Mouse (Mus musculus): ENCODE measurements around the gene Man2a1.

The Man2a1 gene

DNA sequence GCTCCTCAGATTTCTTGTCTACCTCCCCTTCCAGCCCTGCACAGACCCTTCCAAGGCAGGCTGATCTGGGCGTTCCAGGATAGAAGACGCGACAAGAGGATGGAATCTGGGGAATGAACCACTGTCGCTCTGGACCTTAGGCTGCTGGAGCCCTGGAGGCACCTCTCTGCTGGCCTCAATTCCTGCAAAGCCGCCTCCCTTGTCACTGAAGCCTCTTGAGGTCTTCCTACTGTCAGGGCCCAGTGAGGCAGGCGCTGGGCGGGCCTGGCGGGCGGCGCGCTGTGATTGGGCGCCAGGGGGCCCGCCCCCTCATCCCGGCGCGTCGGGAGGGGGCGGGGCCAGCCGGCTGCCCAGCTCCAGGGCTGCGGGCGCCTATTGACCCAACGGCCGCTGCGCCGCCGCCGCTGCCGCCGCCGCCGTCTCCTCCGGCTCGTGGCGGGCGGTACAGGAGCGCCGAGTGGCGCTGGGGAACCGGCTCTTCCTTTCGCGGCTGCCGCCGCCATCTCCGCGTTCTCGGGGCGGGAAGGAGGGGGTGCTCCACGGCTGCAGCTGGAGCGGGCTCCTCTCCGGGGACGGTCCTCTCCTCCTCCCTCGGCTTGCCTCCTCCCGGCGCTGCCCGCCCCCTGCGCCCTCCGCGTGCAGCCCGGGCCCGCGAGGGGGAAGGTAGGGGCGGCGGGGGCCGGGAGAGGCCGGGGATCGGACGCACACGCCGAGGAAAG is at the start of gene Man2a1:
Gene Man2a1, plus strand, starts transcription at position 365 of the 719 bp plus-strand sequence.
- peak; percentile 95 for DNase-seq

DNA sequence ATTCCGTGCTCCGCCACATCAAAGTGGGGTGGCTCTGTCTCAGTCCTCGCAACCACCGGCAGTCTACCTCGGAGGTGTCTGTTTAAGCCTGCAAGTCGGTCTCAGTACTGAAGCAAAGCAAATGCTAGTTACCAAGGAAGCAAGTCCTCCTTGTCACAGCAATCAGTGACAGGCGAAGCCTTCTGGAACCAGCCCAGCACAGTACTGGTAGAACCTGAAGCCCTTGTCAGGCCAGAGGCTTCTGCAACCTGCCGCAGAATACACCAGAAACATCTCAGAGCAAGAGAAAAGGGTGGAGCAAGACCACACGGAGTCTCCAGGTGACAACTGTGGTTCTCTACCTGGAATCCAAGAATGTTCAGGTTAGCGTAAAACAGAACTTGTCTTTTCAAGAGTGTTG is 47.2 kb upstream of the Man2a1 start:
- DNase-seq: no peak

DNA sequence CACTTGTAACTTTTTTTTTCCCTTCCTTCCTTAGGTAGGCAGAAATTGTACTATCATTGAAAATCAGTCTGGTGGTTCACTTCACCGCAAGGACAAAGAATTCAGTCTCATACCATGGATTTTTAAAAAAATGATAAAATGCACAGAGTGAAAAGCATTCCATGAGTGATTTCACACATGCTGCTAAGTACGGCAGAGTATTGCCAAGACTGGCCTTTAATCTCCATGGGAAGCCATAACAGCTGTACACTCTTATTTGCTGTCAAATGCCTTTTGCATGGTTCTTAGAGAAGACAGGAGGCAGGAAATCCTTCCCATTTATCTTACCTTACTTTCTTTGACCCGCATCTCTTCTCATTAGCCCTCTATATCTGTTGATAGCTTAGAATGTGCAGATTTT is 45.6 kb upstream of the Man2a1 start:
- DNase-seq: no peak

DNA sequence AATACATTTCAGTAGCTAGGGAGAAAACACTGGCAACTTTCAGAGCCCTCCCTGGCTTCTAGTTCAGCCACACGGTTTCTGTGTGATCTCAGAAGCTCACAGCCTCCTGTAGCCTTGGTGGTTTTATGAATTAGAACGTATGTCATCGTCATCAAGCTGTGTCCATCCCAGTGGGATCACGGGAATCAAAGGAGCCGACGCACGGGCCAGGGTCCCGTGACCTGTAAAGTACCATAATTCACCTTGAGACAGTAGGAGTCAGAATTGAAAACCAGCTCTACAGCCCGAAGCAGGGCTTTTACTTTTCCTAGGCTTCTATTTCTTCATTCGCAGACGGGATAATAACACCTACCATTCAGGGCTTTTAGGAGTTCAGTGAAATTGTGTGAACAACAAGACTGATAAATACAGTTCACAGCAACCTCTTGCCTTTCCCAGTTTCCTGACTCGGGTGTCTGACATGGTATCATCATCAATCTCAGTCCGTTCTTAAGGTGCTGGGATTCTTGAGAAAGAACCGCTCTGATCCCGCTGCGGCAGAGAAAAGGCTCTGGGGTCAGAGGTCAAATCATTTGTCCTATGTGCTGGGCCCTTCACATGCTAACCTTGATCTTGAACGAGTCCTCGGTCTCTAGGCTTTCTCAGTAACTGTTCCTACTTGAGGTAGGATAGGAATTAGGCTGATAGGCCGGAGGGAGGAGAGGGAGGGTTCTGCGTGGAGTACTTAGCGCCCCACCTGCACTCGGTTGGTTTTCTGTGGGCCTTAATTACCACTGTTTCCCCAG is 43.7 kb upstream of the Man2a1 start:
- no peak for DNase-seq

DNA sequence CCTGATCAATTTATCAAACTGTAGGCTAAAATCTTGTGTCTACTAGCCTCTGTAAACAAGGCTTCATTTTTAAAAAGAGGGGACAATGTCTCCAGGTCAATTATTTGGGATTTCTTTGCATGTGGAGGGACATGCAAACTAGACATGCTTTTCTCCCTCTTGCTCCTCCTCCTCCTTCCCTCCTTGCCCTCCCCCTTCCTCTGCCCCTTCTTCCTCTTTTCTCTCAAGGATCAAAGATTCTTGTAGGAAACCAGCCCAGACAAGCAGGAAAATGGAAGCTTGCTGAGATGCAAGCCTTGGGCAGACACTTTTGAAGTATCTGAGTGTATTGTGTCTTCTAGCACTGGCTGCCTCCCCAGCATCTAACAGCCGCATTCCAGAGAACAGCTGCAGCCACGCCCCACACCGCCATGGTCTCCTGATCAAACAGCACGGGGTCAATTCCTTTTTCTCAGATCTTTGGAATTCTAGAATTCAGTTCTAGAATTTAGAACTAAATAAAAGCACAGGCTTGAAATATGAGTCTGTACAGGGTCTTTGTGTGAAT is 41.5 kb upstream of the Man2a1 start:
- DNase-seq: peak; percentile 69

DNA sequence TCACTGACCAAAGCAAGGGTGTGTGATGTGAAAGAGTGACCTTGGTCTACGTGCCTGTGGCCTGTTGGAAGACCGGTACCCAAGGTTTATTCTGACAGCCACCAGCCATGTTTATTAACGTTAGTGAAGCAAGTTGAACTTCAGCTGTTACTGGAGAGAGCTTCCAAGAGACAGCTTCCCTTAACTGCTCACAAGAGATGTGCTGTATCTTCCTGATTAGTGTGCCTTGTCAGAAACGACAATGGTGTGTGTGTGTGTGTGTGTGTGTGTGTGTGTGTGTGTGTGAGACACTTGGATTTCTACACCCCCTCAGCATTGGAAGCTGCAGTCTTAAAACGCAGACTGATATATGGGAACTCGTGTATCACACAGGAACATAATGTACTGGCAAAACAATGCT is 34.1 kb upstream of the Man2a1 start:
- DNase-seq: no peak

DNA sequence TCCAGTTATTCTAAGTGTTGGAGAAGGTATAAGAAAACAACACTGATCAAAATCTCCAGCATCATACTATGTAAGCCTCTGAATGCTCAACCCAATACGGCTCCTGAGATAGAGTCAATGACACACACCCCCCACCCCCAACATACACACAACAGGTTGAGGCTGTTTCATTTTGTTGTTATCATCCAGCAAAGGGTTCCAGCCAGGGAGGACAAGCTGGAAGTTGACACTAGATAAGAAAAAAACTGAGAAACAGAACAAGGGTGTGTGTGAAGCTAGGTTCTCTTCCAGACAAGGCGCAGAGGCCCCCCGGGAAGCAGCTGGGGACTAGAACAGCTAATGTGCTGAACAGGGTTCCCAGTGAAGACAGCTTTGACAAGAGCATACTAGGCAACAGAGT is 33.0 kb upstream of the Man2a1 start:
- DNase-seq: no peak

DNA sequence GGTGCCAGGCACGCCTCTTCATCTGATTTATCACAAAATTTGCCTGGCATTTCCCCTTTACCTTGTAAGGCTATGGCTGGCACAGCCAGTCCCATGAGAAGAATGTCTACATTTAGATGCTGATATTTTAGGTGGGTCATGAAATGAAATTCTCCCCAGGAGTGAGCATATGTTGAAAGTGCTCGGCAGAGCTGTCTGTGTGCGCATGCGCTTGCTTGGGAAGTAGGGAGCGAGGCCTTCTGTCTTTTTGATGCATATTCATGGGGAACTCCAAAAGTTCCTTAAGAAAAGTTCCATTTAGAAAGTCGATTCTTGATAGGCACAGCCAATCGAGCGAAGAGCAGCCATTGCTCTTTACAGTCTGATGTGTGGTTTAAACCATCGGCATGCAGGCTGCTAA is 26.6 kb upstream of the Man2a1 start:
- no peak for DNase-seq

DNA sequence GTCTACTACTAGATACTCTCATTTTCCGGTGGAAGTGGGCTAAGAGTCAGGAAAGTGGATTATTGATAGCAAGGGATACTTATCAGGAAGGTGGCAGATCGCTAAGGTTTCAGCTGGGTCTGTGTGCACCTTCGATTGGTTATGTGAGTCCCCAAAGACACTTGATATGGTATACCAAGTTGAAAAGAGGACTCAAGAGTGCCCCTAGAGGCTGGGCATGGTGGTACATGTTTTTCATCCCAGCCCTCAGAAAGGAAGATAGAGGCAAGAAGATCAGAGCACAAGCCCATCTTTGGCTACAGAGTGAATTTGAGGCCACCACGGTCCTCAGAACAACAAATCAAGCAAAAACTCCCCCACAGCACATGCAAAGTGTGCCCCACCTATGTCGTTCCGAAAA is 25.3 kb upstream of the Man2a1 start:
- DNase-seq: no peak

DNA sequence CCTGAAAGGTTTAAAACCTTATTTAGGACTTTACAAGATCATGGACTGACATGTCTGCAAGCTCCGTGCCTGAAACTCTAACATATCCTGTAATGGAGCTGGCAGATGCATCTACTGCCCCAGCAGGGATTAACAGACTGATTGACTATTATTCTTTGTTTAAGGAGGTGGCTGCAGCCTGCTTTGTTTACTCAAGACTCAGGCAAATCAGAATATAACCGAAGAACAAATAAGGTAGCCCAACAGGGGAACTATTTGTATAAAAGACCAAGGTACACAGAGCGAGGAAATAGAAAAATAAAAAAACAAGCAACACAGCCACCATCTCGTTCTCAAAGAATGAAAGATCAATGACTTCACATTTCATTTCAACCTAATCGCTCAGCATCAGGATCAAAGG is 23.1 kb upstream of the Man2a1 start:
- DNase-seq: no peak

DNA sequence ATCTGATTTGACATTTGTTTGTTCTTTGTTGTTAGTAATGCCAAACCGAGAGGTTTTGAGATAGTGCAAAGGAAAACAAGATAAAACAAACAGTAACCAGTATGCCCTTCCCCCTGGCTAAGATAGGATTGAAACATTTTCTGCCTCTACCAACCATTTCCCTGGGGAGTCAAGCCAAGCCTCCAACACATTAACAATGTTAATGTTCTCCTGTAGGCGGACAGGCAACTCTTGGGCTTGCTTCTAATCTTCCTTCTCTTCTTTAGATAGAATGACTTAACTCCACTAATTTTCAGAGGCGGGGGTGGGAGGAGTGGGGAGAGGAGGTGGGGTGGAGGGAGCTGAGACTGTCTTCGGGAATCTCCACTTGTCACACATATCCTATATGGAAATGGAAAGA is 22.2 kb upstream of the Man2a1 start:
- DNase-seq: peak; percentile 35

DNA sequence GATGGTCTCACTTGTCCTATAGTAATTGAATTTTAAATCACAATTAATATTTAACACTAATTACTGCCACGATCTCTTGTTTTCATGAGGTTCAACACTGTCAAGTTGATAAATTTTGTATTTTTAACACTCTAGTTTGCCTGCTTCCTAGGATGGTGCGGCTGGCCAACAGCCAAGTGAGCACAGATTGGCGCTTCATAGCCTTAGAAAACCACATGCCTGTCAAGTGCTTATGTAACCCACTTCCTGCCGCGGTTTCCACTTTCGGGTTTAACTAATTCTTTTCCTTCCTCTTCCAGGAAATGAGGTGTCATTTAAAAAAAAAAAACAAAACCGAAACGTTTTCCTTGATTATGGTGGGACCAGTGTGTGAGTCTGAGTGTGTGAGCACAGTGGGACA is 20.8 kb upstream of the Man2a1 start:
- DNase-seq: no peak

DNA sequence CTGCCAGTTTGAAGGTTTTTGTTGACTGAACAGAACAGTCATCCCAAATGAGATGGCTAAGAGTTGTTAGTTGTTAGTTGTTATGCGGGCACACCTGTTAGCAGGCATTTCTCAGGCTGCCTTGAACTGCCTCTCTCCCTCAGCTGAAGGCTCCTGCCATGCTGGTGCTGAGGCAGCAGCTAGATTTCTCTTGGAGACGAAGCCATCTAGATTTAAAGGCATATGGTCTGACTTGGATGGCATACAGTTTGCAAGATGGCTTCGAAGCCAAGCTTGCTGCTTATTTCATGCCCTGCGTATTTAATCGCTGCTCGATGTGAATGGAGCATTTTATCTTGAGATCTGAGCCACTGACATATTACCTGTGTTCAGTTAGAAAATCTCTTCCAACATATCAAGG is 19.4 kb upstream of the Man2a1 start:
- DNase-seq: no peak

DNA sequence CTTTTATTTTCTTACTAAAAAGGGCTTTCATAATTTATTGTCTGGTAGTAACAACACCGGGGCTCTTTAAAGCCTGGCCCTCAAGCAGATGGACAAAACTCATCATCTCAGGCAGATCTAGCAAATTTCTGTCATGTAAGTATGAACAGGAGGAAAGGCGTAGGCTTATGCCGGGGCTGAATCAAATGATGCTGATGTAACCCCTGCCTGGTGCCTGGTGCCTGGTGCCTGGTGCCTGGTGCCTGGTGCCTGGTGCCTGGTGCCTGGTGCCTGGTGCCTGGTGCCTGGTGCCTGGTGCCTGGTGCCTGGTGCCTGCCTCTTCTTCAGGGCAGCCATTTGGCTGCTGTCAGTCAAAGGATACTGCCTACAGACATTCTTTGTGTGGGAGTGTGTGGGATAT is 18.6 kb upstream of the Man2a1 start:
- no peak for DNase-seq

DNA sequence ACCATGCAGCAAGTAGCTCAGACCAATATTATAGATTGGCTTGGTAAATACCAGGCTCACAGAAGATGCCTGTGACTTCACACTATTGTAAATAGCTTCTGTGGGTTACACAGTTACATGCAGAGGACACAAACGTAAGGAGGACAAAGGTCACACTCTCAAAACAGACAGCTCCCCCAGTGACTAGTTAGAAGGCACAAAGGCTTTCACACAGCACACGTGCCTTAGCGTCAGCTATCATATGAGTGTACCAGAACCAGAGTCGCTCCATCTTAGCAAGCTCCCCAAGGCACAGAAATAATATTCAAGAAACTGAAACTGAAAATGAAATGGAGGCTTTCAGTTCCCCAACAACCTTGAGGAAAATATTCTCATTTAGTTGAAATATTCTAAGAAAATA is 10.1 kb upstream of the Man2a1 start:
- no peak for DNase-seq

DNA sequence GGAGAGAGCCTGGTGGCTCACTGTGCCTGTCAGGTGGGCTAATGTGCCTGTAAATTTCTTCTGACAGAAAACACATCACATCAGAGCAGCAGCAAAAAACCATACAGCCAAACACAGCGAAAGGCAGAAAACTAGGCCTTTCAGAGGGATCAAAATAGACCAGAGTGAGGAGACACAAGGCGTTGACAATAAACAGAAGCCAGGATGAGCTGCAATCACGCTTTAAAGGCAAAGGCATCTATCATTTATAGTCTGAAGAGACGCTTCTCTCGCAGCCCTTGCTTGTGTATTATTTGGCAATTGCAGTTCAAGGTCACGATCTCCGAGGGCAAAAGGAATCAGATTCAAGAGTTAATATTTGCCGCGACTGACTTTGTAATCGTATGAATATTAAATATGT is 9.2 kb upstream of the Man2a1 start:
- no peak for DNase-seq

DNA sequence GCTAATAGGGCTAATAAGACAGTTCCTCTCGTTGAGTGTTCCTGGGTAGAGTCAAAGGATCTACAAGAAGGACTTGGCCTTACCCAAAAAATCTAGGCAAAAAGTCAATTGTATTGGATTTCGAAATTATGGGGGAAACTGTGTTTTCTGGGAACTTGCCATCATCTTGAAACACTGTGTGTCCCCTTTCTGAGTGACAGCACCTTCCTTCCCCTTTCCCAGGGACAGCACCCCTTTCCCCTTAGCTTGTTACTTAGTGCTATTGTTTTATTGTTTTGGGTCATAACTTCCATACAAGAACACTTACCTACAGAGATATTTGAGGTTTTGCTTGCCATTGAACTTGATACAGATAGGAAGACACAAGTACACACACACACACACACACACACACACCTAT is 8.2 kb upstream of the Man2a1 start:
- no peak for DNase-seq

DNA sequence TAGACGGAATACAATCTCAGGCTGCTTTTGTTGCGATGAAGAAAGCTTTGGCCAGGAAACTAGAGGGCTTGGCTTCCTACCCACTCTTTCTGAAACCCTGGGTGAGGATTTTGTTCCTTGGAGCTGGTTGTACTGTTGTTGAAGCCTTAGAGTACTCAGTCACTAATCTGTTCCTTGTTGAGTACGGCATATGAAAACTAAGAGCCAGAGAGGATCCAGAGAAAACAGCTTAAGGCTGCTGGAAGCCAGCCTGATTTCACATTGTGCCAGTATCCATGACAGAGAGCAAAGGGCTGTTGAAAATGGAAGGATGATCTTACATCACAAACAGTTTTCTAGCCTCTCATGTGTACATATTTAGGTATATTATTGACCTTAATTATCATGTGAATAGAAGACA is 7.7 kb upstream of the Man2a1 start:
- no peak for DNase-seq

DNA sequence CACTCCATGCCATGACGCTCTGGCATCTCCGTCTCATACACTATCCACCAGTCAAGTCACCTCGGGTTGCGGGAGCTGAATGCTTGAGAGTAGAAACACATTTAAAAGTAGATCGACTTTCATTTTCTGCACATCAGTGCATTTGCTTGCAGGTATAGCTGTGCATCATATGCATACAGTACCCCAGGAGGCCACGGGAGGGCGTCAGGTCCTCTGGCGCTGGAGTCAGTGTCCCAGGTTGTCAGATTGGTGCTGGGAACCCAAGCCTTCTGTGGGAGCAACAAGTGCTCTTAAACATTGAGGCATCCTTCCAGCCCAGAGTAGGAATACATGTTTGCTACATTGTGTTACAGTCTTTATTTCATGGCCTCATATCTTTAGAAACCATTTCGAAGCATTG is 2.8 kb upstream of the Man2a1 start:
- DNase-seq: no peak

DNA sequence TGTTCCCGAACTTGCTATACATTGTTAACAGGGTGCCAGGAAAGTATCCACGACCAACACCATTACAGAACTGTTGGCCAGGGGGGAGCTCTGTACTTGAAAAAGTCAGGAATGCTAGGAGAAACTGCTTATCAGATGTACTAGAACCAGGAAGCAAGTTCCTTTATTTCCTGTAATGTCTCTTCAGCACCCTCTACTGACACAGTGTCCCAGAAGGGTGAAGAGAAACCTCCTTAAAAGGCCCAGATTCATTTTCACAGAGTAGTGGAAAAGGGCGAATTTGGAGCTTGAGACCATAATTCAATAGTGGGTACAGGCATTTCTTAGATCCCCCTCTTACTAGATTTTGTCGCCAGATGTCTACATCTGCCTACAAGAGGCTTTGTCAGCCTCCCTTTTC is 620 bp upstream of the Man2a1 start:
- DNase-seq: peak; percentile 35

DNA sequence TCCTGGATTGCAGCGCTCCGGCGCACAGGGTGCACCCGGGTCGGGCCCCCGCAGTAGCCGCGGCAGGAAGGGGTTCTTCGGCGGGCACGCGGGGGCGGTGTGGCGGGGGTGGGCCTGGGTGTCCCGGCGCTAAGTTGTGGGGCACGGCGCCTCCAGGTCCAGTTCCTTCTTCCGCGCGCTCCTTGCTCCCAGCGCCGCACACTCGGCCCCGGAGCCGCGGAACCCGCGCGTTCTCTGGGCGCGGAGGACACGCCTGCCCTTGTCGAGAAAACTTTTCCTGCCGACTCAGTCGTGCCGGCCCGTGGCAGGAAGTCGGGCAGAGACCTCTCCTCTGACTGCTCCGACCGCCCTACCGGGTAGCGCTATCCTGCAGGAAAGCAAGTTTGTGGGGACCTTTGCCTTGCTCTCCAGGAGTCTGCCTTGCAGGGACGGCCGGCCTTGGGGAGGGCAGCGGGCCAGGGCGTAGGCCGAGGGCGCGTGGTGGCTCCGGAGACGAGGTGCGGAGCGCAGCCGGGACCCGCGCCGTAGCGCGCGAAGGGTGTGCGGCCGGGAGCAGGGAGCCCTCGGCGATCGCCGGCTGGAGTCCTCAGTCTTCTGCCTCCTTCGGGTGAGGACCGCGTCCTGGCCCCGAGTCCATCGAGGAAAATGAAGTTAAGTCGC is 685 bp downstream of the Man2a1 start:
- peak; percentile 65 for DNase-seq

DNA sequence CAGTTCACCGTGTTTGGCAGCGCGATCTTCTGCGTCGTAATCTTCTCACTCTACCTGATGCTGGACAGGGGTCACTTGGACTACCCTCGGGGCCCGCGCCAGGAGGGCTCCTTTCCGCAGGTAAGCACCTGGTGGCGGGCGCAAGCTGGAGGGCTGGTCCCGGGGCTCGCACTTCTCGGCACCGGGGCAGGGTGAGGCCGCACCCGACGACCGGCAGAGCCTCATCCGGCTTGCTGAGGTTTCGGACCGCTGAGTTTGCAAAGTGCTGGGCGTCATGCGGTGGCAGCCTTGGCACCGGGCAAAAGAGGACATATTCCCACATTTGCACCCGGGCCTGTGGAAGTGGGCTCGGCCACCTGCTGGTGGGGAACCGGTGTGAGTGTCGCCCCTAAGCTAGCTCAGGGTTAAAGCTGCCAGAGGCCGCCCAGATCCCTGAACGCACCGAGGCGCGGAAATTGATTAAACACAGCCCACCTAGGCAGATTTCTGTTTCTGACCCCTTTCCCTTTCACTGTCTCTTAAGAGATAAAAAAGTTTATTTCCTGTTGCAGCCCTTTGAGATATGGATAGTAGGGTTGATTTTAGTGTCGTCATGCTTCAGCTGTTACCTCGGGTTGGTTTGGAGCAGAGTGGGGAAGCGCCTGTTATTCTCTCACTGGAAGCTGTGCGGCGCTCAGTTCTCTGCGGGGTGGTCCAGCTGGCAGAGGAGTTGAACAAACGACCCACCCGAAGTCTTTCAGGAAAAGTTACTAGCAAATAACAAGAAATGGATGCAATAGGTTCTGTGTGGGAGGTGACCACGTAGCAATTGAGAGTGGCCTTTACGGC is 1.4 kb downstream of the Man2a1 start:
- DNase-seq: peak; percentile 80

DNA sequence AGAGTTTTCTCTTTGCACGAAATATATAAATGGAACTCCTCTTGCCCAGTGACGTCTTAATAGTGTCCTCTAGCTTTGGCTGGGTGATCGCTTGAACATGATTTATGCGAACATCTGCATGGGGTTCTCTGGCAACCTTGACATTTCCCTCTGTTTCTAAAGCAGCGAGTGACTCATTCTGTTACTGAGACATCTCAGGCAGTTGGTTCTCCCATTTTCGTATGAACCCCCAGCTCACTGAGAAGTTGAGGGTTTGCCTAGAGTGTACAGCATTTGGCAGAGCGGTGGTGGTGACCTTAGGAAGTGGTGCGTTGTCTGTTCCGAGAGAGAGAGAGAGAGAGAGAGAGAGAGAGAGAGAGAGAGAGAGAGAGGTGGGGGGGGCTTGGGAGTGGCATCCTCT is 2.6 kb downstream of the Man2a1 start:
- DNase-seq: no peak

Data from embryo, embryonic 11 days (tissue).